Mouse (Mus musculus) ovary, adult 18-20 months (tissue): Measurements from ENCODE around the gene Gm12185.
"Not testable (repeated sequence)": the region's sequence is repeated elsewhere in the genome, so short reads cannot be mapped to it uniquely, and the experiment has no call there.

Source experiments
- DNase-seq: peaks from one replicate; pipeline ENCODE4 v3.0.0; 2022; ENCODE audit warnings: low spot score, mixed read lengths

The Gm12185 gene

DNA sequence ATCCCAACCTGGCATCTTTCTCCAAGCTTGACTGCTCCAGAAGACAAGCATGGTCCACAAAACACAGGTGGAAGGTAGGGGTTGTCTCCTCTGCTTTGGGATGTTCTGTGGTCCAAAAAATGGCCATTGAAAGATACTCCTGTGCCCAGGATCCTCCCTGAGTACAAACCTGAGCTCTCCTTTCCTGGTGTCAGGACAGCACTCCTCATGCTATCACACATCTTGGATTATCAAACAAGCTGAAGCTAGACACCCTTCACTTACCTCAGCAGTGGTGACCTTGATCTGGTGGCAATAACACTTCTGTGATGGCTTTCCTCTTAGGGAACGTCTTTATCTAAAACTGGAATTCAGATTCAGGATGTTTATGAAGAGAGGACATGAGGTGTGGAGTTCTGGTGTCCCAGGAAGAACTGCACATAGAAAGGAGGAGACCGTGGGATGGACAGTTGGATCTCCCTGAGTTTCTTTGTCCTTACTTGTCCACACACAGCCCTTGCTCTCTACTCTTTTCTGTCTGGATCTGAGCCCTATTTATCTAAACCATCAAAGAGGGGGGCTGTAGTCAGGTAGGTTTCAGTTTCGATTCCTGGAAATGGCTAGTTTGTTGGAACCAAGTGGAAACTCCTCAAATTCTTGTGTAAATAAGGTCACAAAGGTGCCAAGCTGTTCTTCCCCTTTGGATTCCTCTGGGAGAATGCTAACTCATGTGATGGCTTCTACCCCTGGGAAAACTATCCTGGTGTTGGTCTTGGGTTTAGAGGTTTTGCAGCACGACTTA lies at the start of gene Gm12185:
Gene Gm12185, minus strand, starts transcription at position 487 of the 781 bp plus-strand sequence.
- not testable (repeated sequence) for DNase-seq

DNA sequence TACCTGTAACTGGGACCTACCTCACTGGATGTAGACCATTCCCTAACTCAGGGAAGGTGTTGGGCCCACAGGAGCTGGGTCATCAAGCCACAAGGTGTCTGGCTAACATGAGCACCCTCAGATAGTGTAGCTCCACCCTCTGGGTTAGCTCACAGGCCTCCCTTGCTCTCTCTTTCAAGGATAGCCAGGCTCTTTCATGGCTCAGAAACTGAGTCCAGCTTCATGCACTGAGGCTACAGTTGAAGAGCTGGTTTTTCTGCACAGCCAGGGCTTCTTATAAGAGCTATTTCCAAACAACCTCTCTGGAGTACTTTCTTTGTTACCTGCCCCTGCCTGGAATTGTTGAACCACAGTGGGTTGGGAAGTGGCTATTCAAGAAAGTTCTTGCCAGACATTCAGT lies 20.0 kb upstream of the Gm12185 start:
- DNase-seq: not testable (repeated sequence)

DNA sequence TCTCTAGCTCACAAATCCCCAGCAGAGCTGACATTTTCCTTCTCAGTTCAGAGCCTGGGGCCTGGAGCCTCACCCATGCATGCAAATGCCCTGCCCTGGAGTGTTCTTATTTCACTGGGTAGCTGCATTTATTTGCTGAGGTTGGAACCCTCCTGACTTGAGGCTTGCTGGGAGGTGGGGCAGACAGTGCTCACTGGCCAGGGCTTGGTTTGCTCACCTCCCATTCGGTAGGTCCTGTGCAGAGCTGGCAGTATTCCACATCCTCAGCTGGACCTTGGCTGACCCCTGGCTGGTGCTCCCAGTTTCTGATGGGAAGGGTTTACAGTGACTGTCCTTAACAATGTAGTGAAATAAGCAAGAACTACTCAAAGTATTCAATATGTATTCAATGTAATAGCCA lies 14.8 kb upstream of the Gm12185 start:
- DNase-seq: not testable (repeated sequence)

DNA sequence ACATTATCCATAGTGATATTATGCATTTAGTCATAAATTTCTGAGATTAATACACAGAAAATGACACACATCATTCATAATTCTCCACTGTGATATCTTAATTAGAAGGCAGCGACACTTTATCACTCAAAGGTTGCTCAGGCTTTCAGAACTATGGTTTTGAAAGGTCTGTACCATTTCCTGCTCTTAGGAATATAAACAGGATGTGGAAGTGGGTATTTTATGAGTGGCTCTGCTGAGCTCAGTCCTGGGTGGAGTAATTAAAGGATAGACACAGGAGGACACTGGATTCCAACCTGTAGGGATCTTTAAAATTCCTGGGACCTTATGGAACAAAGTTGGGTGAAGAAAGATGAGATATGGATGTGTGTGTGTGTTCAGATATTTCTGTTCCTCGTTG lies 14.3 kb upstream of the Gm12185 start:
- DNase-seq: not testable (repeated sequence)

DNA sequence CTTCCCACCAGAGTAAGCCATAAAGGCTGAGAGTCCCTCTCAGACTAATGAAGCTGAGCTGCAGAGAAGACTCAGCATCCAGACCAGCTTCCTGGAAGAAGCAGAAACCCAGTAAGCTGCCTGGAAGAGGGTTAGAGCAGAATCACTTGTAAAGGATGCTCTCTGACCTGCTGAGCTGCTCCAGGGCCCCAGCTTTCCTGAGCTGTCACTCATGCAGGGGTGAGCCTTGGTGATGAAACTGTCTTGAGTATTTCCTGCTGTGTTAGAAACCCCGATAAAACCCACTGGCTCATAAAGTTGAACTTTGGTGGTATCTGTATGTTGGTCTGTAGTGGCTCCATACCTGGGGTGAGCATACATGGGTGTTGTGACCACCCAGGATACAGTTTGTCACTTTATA lies 8.4 kb upstream of the Gm12185 start:
- not testable (repeated sequence) for DNase-seq

DNA sequence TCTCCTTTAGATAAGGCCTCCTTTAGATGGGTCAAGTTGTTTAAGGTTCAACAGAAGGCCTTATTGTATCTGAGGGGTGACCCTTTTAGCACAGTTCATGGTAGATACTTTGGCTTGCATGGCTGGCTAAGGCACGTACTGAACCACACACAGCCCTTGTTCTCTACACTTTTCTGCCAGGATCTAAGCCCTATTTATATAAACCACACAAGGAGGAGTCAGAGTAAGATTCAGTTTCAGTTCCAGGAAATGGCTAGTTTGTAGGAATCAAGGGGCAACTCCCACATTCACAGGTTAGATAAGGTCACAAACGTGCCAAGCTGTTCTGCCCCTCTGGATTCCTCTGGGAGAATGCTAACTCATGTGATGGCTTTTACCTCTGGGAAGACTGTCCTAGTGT lies 2.0 kb upstream of the Gm12185 start, which contains the start of gene Tgtp1:
Gene Tgtp1, minus strand, starts transcription at position 155 of the 400 bp plus-strand sequence.
- DNase-seq: not testable (repeated sequence)

DNA sequence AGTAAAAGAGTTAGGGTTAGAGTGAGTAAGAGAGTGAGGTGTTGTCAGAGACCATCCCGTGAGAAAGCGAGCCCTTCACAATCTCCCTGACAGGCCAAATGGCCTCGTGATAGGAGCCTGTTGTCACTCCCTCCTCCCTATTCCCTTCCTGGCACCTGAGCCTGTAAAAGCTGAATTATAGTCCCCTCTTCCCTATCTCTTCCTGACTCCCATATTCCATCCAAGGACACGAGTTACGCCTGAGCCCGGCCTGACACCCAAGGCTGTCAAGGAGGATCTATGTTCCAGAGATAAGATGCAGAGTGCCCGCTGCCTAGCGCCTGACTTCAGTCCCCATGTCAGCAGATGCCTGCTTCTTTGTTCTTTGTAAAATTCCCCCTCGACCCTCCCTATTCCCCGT lies 1.3 kb upstream of the Gm12185 start:
- peak; percentile 7 for DNase-seq

DNA sequence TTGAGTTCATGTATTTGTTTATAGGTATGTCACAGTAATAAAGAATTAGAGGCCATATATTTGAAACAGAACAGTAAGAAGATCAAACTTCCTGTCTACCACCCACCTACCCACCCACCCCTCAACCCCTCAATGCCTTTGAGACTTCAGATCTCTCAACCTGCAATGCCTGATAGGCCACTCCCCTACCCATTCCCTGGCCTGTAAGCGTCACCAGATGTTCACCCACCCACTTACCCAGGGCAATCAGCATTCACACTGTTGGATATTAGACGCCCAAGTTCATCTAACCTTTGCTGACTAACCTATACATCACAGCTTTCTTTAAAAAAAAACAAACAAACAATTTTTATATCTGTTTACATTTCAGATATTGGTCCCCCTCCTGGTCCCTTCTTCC lies 2.0 kb downstream of the Gm12185 start:
- DNase-seq: not testable (repeated sequence)

DNA sequence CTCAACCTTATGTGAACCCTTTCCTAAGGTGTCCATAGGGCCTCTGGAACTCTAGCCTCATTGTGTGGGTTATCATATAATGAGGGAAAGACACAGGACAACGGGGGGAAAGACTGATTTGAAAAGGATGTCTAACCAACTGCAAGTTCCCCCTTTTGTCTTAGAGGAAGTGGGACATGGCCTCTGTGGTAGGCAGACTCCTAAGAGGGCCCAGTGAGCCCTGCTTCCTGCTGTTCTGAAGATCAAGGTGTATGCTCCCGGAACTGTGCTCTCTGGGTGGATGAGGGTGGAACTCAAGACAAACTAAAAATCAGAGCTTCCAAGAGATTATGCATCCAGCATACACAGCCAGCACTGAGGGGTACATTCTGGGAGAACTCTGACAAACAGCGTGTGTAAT lies 3.8 kb downstream of the Gm12185 start:
- DNase-seq: not testable (repeated sequence)

DNA sequence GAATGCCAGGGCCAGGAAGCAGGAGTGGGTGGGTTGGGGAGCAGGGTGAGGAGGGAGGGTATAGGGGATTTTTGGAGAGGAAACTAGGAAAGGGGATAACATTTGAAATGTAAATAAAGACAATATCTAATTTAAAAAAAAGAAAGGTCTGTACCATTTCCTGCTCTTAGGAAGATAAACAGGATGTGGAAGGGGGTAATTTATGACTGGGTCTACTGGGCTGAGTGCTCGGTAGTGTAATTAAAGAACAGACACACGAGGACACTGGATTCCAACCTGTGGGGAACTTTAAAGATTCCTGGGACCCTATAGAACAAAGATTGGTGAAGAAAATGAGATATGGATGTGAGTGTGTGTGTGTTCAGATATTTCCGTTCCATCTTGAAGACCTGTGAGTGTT lies 9.2 kb downstream of the Gm12185 start:
- DNase-seq: not testable (repeated sequence)

DNA sequence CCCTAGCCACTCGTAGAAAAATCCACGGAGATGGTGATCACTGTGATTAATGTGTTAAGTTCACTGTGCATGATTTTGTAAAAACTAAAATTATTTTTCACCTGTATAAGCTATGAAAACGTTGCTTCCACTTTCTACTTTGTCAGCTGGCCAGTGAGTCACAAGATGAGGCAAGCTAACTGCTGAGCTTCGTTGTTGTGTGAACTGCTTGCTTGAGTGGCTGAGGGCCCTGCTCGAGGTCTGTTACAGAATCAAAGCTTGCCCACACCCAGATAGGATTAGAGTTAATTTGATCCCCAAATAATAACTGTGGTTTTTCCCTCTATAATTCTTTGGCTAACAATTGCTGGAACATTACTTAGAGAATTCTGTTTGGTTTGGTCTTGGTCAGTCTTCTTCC lies 12.0 kb downstream of the Gm12185 start:
- not testable (repeated sequence) for DNase-seq

DNA sequence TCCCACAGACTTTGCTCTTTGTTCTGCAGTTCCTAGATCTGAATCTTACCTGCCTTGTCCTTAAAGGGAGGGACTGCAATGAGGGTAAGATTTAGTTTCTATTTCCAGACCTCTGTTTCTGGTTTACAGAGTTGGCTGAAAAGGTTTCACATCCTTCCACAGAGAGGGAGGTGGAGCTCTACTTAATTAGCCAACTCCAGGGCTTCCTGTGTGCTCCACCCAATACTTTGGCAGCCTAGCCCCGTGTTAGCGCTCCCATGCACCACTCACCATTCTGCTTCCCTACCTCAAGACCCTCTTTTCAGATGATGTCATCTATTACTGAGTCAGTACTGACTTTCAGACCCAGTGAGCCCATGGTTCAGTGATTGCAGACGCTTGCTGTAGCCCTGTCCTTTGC lies 12.8 kb downstream of the Gm12185 start, which contains the start of gene 9930111J21Rik1:
Gene 9930111J21Rik1, minus strand, starts transcription at position 148 of the 400 bp plus-strand sequence.
- DNase-seq: not testable (repeated sequence)

DNA sequence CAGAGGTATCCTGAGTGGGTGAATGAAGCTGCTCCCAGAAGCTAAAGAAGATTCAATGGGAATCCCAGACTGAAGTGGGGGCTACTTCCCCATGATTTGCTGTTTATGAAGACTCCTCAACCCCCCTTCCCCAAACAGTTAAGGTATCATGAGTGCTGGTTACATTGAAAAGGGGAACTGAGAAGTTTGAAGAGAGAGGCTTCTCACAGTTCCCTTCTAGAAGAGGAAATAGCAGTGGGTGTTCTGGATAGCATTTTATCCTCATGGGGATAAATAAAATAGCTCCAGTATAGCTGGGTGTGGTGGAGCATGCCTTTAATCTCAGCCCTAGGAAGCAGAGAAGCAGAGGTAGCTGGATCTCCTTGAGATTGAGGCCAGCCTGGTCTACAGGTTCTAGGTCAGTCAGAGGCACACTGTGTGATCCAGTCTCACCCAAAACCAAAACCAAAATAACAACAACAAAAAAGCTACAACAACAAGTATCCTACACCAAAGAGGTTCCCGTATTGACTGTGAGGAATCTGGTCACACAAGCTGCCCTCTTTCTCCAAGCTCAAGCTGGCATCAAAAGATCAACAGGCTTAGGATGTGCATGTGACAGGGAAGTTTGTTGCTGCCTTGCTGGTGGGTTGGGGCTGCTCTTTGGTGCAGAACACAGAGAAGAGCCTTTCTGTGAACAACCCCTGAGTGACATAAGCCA lies 13.6 kb downstream of the Gm12185 start, which contains the start of gene Olfr56:
Gene Olfr56, plus strand, starts transcription at position 650 of the 700 bp plus-strand sequence.
- not testable (repeated sequence) for DNase-seq

DNA sequence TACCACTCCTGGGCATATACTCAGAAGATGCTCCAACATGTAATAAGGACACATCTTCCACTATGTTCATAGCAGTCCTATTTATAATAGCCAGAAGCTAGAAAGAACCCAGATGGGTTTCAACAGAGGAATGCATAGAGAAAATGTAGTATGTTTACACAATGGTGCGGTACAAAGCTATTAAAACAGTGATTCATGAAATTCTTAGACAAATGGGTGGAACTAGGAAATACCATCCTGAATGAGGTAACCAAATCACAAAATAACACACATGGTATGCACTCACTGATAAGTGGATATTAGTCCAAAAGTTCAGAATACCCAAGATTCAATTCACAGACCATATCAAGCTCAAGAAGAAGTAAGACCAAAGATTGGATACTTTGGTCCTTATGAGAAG lies 17.3 kb downstream of the Gm12185 start:
- not testable (repeated sequence) for DNase-seq

DNA sequence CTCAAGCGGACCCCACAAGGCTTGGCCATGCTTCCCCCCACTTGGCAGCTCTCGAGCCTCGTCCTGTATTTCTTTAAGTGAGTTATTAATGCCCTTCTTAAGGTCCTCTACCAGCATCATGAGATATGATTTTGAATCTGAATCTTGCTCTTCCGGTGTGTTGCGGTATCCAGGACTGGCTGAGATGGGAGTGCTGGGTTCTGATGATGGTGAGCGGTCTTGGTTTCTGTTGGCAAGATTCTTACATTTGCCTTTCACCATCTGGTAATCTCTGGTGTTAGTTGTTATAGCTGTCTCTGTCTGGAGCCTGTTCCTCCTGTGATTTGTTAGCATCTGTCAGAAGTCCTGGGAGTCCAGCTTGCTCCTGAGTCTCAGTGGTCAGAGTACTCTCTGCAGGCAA lies 45.9 kb downstream of the Gm12185 start, which contains the start of gene Psme2b:
Gene Psme2b, minus strand, starts transcription at position 101 of the 400 bp plus-strand sequence.
- DNase-seq: not testable (repeated sequence)

DNA sequence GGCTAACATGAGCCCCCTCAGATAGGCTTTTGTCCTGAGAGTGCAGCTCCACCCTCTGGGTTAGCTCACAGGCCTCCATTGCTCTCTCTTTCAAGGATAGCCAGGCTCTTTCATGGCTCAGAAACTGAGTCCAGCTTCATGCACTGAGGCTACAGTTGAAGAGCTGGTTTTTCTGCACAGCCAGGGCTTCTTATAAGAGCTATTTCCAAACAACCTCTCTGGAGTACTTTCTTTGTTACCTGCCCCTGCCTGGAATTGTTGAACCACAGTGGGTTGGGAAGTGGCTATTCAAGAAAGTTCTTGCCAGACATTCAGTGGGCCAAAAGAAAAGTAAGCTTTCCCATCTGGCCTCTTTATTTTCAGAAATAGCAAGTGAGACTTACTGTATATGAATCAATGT lies 52.7 kb downstream of the Gm12185 start:
- DNase-seq: not testable (repeated sequence)

DNA sequence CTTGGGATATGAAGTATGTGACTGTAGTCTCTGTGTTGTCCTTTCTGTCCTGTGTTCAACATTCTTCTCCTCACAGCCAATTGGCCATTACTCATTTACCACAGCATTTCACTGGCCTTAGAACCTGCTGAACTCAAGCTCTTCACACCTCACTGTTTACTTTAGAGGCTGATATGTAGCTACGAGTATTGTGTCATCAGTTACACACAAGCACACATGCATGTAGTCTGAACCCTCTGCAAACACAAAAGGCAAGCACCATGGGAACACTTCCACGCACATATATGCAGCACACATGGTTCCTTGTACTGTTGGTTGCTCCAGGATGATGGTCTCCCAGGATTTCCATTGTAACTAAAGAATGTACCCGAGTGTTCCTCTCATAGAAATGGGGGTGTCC lies 56.7 kb downstream of the Gm12185 start:
- not testable (repeated sequence) for DNase-seq

DNA sequence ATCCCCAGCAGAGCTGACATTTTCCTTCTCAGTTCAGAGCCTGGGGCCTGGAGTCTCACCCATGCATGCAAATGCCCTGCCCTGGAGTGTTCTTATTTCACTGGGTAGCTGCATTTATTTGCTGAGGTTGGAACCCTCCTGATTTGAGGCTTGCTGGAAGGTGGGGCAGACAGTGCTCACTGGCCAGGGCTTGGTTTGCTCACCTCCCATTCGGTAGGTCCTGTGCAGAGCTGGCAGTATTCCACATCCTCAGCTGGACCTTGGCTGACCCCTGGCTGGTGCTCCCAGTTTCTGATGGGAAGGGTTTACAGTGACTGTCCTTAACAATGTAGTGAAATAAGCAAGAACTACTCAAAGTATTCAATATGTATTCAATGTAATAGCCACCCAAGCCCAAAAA lies 58.1 kb downstream of the Gm12185 start:
- DNase-seq: not testable (repeated sequence)

DNA sequence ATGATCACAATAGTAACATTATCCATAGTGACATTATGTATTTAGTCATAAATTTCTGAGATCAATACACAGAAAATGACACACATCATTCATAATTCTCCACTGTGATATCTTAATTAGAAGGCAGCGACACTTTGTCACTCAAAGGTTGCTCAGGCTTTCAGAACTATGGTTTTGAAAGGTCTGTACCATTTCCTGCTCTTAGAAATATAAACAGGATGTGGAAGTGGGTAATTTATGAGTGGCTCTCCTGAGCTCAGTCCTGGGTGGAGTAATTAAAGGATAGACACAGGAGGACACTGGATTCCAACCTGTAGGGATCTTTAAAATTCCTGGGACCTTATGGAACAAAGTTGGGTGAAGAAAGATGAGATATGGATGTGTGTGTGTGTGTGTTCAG lies 58.6 kb downstream of the Gm12185 start:
- not testable (repeated sequence) for DNase-seq

DNA sequence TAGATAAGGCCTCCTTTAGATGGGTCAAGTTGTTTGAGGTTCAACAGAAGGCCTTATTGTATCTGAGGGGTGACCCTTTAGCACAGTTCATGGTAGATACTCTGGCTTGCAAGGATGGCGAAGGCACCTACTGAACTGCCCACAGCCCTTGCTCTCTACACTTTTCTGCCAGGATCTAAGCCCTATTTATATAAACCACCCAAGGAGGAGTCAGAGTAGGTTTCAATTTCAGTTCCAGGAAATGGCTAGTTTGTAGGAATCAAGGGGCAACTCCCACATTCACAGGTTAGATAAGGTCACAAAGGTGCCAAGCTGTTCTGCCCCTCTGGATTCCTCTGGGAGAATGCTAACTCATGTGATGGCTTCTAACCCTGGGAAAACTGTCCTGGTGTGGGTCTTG lies 64.0 kb downstream of the Gm12185 start:
- not testable (repeated sequence) for DNase-seq

DNA sequence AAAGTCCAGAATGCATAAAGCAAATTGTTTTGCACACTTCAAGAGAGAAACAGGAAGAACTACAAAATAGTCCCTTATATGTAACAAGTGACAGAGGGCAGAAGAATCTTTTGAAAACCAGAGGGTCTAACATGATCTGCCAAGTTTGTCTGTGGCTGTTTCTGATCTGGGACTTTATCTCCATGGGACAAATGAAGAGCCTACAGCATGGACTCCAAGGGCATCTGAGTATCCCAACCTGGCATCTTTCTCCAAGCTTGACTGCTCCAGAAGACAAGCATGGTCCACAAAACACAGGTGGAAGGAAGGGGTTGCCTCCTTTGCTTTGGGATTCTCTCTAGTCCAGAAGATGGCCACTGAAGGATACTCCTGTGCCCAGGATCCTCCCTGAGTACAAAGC lies 65.6 kb downstream of the Gm12185 start:
- DNase-seq: not testable (repeated sequence)

DNA sequence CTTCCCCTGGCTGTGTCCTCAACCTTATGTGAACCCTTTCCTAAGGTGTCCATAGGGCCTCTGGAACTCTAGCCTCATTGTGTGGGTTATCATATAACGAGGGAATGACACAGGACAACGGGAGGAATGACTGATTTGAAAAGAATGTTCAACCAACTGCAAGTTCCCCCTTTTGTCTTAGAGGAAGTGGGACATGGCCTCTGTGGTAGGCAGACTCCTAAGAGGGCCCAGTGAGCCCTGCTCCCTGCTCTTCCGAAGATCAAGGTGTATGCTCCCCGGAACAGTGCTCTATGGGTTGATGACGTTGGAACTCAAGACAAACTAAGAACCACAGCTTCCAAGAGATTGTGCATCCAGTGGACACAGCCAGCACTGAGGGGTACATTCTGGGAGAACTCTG lies 68.2 kb downstream of the Gm12185 start:
- not testable (repeated sequence) for DNase-seq

DNA sequence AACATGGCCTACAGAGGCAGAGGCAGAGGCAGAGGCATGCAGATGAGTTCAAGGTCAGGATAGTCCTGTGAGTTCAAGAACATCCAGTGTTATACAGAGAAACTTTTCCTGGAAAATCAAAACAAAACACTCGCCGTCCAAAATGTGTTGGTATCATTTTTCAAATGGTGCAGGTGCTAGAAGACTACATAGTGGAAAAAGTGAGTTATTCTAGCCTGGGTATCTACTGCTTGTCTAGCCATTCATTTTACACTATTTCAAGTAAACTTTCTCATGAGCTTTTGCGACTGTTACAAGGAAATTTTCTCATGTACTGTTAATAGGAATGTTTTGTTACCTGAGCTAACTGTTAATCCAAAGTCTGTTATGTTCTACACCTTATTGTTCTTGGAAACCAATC lies 73.6 kb downstream of the Gm12185 start:
- DNase-seq: no peak
